Mouse (Mus musculus) myocyte (in vitro differentiated cells): ENCODE results near the gene Ptpn6. TPM values are rescaled to one million over a fixed set of nuclear protein-coding genes. Genes with fewer than 3 reads are reported as not detected.
A peak's percentile ranks its signal among the peaks of the same experiment; 100 is the strongest.

Experiments
- H3K27me3 ChIP-seq: one replicate; pipeline ENCODE4 v1.6.1; 2011; ENCODE audit not compliant: control insufficient read depth, insufficient read depth, insufficient read length
- H3K36me3 ChIP-seq: one replicate; pipeline ENCODE4 v1.6.1; 2011; ENCODE audit not compliant: control insufficient read depth, insufficient read depth
- H3K4me2 ChIP-seq: one replicate; pipeline ENCODE4 v1.6.1; 2011; ENCODE audit warnings: low read depth, control low read depth
- H3K4me3 ChIP-seq: one replicate; pipeline ENCODE4 v1.5.1; 2011; ENCODE audit warnings: mild to moderate bottlenecking, control low read depth, moderate library complexity
- H3K79me2 ChIP-seq: one replicate; pipeline ENCODE4 v1.6.1; 2011; ENCODE audit not compliant: control insufficient read depth, insufficient read depth
- H3ac ChIP-seq: one replicate; pipeline ENCODE4 v1.6.1; 2011; ENCODE audit not compliant: control insufficient read depth, insufficient read length
- CEBPB ChIP-seq: IDR thresholded peaks from 2 replicates; pipeline ENCODE4 v1.6.1; 2011; ENCODE audit warnings: mild to moderate bottlenecking, moderate library complexity; ENCODE audit not compliant: poor library complexity, insufficient read depth, severe bottlenecking
- E2F4 ChIP-seq: IDR thresholded peaks from one replicate; pipeline ENCODE4 v1.6.1; 2011; ENCODE audit warnings: mild to moderate bottlenecking, control low read depth, moderate library complexity; ENCODE audit not compliant: insufficient read depth
- MAX ChIP-seq: IDR thresholded peaks from one replicate; pipeline ENCODE4 v1.6.1; 2011; ENCODE audit warnings: low read depth, mild to moderate bottlenecking, control low read depth
- MYOD1 ChIP-seq, 3 experiments: IDR thresholded peaks; one replicate each; pipeline ENCODE4 v1.6.1; 2011; ENCODE audit warnings: control low read depth in 2 of 3, low read depth in 2 of 3, mild to moderate bottlenecking in 2 of 3, moderate library complexity in 1 of 3; ENCODE audit not compliant: insufficient read length in 2 of 3, control insufficient read depth in 1 of 3
- MYOG ChIP-seq, 3 experiments: IDR thresholded peaks; one replicate each; pipeline ENCODE4 v1.6.1; 2011; ENCODE audit warnings: control low read depth in 2 of 3, low read depth in 2 of 3, mild to moderate bottlenecking in 2 of 3; ENCODE audit not compliant: insufficient read length in 2 of 3, control insufficient read depth in 1 of 3, insufficient read depth in 1 of 3
- POLR2A ChIP-seq: IDR thresholded peaks from one replicate; pipeline ENCODE4 v1.6.1; 2011; ENCODE audit warnings: low read depth, mild to moderate bottlenecking, control low read depth, moderate library complexity; ENCODE audit not compliant: insufficient read length
- POLR2AphosphoS2 ChIP-seq: IDR thresholded peaks from one replicate; pipeline ENCODE4 v1.6.1; 2011; ENCODE audit warnings: low read depth, control low read depth; ENCODE audit not compliant: insufficient read length
- REST ChIP-seq: IDR thresholded peaks from one replicate; pipeline ENCODE4 v1.6.1; 2011; ENCODE audit warnings: mild to moderate bottlenecking, control low read depth, moderate library complexity; ENCODE audit not compliant: insufficient read depth, insufficient read length
- SRF ChIP-seq: IDR thresholded peaks from one replicate; pipeline ENCODE4 v1.6.1; 2011; ENCODE audit warnings: low read depth; ENCODE audit not compliant: control insufficient read depth, insufficient read length
- TCF12 ChIP-seq: IDR thresholded peaks from one replicate; pipeline ENCODE4 v1.6.1; 2011; ENCODE audit warnings: mild to moderate bottlenecking, control low read depth; ENCODE audit not compliant: poor library complexity, insufficient read depth, severe bottlenecking
- TCF3 ChIP-seq: IDR thresholded peaks from one replicate; pipeline ENCODE4 v1.6.1; 2011; ENCODE audit warnings: low read depth, control low read depth; ENCODE audit not compliant: insufficient read length
- USF1 ChIP-seq: IDR thresholded peaks from one replicate; pipeline ENCODE4 v1.6.1; 2011; ENCODE audit warnings: low read depth, mild to moderate bottlenecking, control low read depth, moderate library complexity
- polyA plus RNA-seq: library from polyadenylated mRNA; unstranded; fragments of >200 nt; fragmentation: generic; extraction: Trizol; gene quantifications from one replicate; pipeline ENCODE4 v1.2.1, GENCODE M21; 2012; ENCODE audit warnings: missing spikeins

The Ptpn6 gene
- polyA plus RNA-seq: 3.1 TPM

DNA sequence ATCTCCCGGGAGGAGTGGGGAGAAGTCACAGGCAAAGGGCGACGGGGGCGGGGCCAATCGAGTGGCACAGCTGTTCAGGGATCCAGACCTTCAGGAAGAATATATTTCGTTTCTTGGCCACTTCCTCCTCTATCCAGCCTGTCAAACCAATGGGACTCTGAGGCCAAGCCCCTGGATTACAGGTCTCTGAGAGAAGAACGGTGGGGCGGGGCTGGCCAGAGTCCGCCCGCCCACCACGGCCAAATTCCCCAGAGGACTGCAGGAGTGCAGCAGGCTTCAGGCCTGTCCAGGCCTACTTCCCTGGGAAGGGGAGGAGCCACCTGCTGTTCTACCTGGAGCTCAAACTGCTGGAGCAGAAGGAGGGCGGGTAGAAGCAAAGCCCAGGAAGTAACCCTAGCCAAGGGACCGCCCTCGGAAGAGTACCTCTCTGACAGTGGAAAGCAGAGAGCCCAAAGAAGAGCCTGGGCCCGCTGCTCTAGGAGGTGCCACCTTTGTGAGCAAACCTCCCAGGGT is at the start of gene Ptpn6:
Gene Ptpn6, minus strand, starts transcription at position 204 of the 513 bp plus-strand sequence.
- Histone ChIP-seq H3K4me2 (peak within 1 kb of the TSS; percentile 89), H3K79me2 (no peaks in the 10 kb centered on the region), H3K36me3 (no peaks in the 10 kb centered on the region), H3ac (no peak within 1 kb of the TSS), H3K4me3 (peak within 1 kb of the TSS; percentile 67), H3K27me3 (no peaks in the 10 kb centered on the region)
- TF ChIP-seq REST (no peak), MYOD1 (IDR thresholded peaks at IDR 0.05; ENCODE audit: control insufficient read depth in 1 of 3, insufficient read length in 2 of 3, low read depth in 2 of 3) (peak in 1 of 3 experiments; percentile 32), MYOG (IDR thresholded peaks at IDR 0.05; ENCODE audit: control insufficient read depth in 1 of 3, insufficient read depth in 1 of 3, insufficient read length in 2 of 3, low read depth in 2 of 3) (peak in 1 of 3 experiments; percentile 42)

DNA sequence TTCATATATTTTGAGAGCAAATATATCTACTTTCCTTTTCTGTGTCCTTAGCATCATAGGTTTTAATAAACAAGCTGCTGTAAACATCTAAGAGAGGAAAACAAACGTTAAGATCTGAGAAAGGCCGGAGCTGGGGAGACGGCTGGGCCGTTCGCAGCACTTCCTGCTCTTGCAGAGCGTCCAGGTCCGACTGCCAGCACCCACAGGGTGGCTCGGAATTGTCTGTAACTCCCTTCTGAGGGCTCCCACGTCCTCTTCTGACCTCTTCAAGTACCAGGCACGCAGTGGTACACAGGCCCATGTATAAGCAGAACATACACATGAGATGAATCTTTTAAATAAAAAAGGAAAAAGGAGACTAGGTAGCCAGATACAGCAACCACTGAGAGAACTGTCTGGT is 49.2 kb upstream of the Ptpn6 start:
- no peaks in the 10 kb centered on the region for H3K27me3 ChIP-seq
- no peak overlapping the region for H3ac ChIP-seq
- H3K79me2 ChIP-seq: no peaks in the 10 kb centered on the region
- no peak overlapping the region for H3K4me2 ChIP-seq
- no peak overlapping the region for H3K4me3 ChIP-seq
- TF ChIP-seq TCF3 (no peak), POLR2A (no peak), MYOD1 (IDR thresholded peaks at IDR 0.05; ENCODE audit: control insufficient read depth in 1 of 3, insufficient read length in 2 of 3, low read depth in 2 of 3) (no peak), TCF12 (no peak), USF1 (no peak), CEBPB (no peak), E2F4 (no peak), SRF (no peak), POLR2AphosphoS2 (no peak)
- no peaks in the 10 kb centered on the region for H3K36me3 ChIP-seq

DNA sequence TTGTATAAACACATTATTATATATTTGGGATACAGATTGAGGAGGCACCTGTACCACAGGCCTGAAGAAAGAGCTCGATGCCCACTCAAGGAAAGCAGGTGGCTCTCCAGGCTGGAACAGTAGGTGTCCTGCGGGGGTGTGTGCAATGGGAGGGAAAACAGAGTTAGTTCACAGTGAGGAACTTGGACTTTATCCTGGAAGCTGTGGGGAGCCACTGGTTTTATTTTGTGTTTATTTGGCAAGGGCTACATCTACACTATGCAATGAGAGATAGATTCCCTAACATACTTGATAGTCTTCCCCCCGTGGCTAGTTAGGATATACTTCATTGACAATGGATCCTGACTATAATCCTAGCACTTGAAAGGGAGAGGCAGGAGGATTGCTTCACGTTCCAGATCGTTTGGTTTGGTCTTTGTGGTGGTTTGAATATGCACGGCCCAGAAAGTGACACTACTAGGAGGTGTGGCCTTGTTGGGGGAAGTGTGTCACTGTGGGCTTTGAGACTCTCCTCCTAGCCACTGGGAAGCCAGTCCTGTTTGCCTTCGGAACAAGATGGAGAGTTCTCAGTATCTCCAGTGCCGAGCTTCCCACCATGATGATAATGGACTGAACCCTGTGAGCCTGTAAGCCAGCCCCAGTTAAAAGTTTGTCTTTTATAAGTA is 48.4 kb upstream of the Ptpn6 start:
- no peaks in the 10 kb centered on the region for H3K36me3 ChIP-seq
- no peak overlapping the region for H3K4me2 ChIP-seq
- H3K79me2 ChIP-seq: no peaks in the 10 kb centered on the region
- no peak overlapping the region for H3K4me3 ChIP-seq
- no peaks in the 10 kb centered on the region for H3K27me3 ChIP-seq
- TF ChIP-seq E2F4 (no peak), MYOD1 (IDR thresholded peaks at IDR 0.05; ENCODE audit: control insufficient read depth in 1 of 3, insufficient read length in 2 of 3, low read depth in 2 of 3) (no peak), TCF12 (no peak)
- no peak overlapping the region for H3ac ChIP-seq

DNA sequence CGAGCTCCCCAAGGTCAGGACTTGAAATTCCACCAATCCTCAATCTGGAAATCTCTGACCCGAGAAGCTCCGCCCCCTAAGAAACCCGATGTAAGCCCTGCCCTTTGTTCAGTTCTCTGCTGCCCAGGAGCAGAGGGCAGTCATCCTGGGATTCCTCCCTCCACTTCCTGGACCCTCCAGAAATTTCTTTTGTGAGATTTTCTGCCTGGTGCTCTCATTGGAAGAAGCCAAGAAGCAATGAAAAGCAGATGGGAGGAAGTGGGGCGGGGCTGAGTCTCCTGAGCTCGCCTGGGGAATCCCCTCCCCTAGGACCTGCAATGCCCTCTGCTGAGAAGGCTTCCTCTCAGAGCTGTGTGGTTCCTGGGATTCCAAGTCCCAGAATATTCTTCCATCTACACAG is 43.9 kb upstream of the Ptpn6 start:
- Histone ChIP-seq H3K79me2 (no peaks in the 10 kb centered on the region), H3K27me3 (no peaks in the 10 kb centered on the region), H3K36me3 (no peaks in the 10 kb centered on the region), H3K4me2 (peak overlapping the region; percentile 47), H3ac (no peak overlapping the region), H3K4me3 (no peak overlapping the region)
- no peak for TF ChIP-seq REST
- TF ChIP-seq MAX: no peak
- no peak for TF ChIP-seq TCF3
- no peak for TF ChIP-seq USF1
- no peak for TF ChIP-seq POLR2AphosphoS2
- TF ChIP-seq POLR2A: no peak
- TF ChIP-seq E2F4: no peak
- no peak for TF ChIP-seq TCF12
- no peak for TF ChIP-seq SRF
- no peak for TF ChIP-seq CEBPB
- no peak for TF ChIP-seq MYOG (IDR thresholded peaks at IDR 0.05; ENCODE audit: control insufficient read depth in 1 of 3, insufficient read depth in 1 of 3, insufficient read length in 2 of 3, low read depth in 2 of 3)
- no peak for TF ChIP-seq MYOD1 (IDR thresholded peaks at IDR 0.05; ENCODE audit: control insufficient read depth in 1 of 3, insufficient read length in 2 of 3, low read depth in 2 of 3)

DNA sequence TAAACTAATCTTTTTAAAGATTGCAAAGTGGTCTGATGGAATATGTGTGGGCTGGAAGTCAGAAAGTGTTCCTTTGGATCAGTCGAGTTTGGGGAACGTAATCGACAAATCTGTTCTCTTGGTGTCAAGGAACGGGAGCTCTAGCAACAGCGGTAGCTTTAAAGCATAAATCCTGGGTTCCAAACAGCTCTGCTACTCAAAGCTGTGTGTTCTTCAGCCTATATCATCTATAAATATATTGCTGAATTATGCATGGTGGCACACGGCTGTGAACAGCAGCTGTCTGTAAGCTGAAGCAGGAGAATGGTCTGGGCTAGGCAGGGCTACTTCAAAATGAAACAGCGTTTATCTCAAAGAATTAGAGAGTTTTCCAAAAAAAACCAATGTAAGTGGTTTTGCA is 42.4 kb upstream of the Ptpn6 start:
- no peak overlapping the region for H3ac ChIP-seq
- H3K79me2 ChIP-seq: no peaks in the 10 kb centered on the region
- no peaks in the 10 kb centered on the region for H3K27me3 ChIP-seq
- no peaks in the 10 kb centered on the region for H3K36me3 ChIP-seq
- no peak overlapping the region for H3K4me2 ChIP-seq
- TF ChIP-seq CEBPB: no peak
- TF ChIP-seq POLR2AphosphoS2: no peak
- no peak for TF ChIP-seq TCF12
- no peak for TF ChIP-seq MYOD1 (IDR thresholded peaks at IDR 0.05; ENCODE audit: control insufficient read depth in 1 of 3, insufficient read length in 2 of 3, low read depth in 2 of 3)
- no peak overlapping the region for H3K4me3 ChIP-seq
